Mouse (Mus musculus) lung, embryonic 16.5 days (tissue): ENCODE measurements at regions not wholly inside any gene's neighbourhood (a gene's known extent, or its start where the extent isn't known, plus 50 kb on each side); places are given as distances from the start of the nearest gene placed in this dataset.

Source experiments
- ATAC-seq: fragments of 200-750 bp; cut with Nextera tagmentation; 2 replicates; pipeline ENCODE4 v1.8.0; 2017; ENCODE audit warnings: low read depth, mild to moderate bottlenecking, moderate library complexity
- H3K27ac ChIP-seq: fragments of 300-500 bp; sonication (generic); 2 replicates; pipeline ENCODE4 v1.5.1; 2014; ENCODE audit warnings: mild to moderate bottlenecking, control low read depth, low read length
- H3K27me3 ChIP-seq: fragments of 300-500 bp; sonication (generic); 2 replicates; pipeline ENCODE4 v1.6.1; 2014; ENCODE audit warnings: low read depth, low read length, mixed read lengths; ENCODE audit not compliant: control insufficient read depth, insufficient read depth
- H3K36me3 ChIP-seq: fragments of 300-500 bp; sonication (generic); 2 replicates; pipeline ENCODE4 v1.6.1; 2014; ENCODE audit warnings: low read length; ENCODE audit not compliant: control insufficient read depth, insufficient read depth
- H3K4me1 ChIP-seq: fragments of 300-500 bp; sonication (generic); replicated peaks from 2 replicates; pipeline ENCODE4 v1.6.1; 2014; ENCODE audit warnings: low read length, mixed read lengths; ENCODE audit not compliant: control insufficient read depth, insufficient read depth
- H3K4me2 ChIP-seq: fragments of 300-500 bp; sonication (generic); 2 replicates; pipeline ENCODE4 v1.6.1; 2014; ENCODE audit warnings: low read depth, low read length, control low read depth
- H3K4me3 ChIP-seq: fragments of 300-500 bp; sonication (generic); 2 replicates; pipeline ENCODE4 v1.5.1; 2014; ENCODE audit warnings: mild to moderate bottlenecking, low read length, control low read depth
- H3K9ac ChIP-seq: fragments of 300-500 bp; sonication (generic); 2 replicates; pipeline ENCODE4 v1.6.1; 2014; ENCODE audit warnings: low read length, control low read depth
- H3K9me3 ChIP-seq: fragments of 300-500 bp; sonication (generic); 2 replicates; pipeline ENCODE4 v1.6.1; 2016; ENCODE audit warnings: low read length; ENCODE audit not compliant: control insufficient read depth
- WGBS: fragments of 180-500 bp; shearing (Covaris S2); extraction: QIAGEN DNeasy Blood & Tissue Kit; methylation state at CpG from one replicate; pipeline ENCODE4 v1.1.7; 2014; 5-methylcytosine and 5-hydroxymethylcytosine counted together

- Histone ChIP-seq H3K4me1 (no peaks in the 10 kb centered on the region; the same call in none of the 2 replicates), H3K27me3 (no peaks in the 10 kb centered on the region), H3K36me3 (no peaks in the 10 kb centered on the region), H3K4me3 (no peak overlapping the region), H3K27ac (no peak overlapping the region), H3K9ac (no peak overlapping the region), H3K4me2 (no peak overlapping the region), H3K9me3 (no peaks in the 10 kb centered on the region)
- 28% methylated on average over 3 of the region's 3 CpGs for WGBS
- no peak for ATAC-seq
These were observed 81.8 kb upstream of the Pde3a start for GRCm38 (mm10) chr6:141167270-141167669.

GRCm38 (mm10) chr6:141168356-141168755 lies 80.7 kb upstream of the Pde3a start:
- Histone ChIP-seq H3K36me3 (no peaks in the 10 kb centered on the region), H3K9ac (no peak overlapping the region), H3K4me3 (no peak overlapping the region), H3K9me3 (no peaks in the 10 kb centered on the region), H3K4me2 (no peak overlapping the region), H3K27me3 (no peaks in the 10 kb centered on the region), H3K27ac (peak overlapping the region; percentile 61; the same call in 1 of the 2 replicates), H3K4me1 (no peaks in the 10 kb centered on the region; the same call in none of the 2 replicates)
- peak; percentile 71; the same call in 1 of the 2 replicates for ATAC-seq
- 8% methylated on average over 3 of the region's 3 CpGs for WGBS

GRCm38 (mm10) chr6:141183782-141184181 lies 65.3 kb upstream of the Pde3a start:
- Histone ChIP-seq H3K4me1 (no peaks in the 10 kb centered on the region), H3K9ac (no peak overlapping the region), H3K9me3 (no peaks in the 10 kb centered on the region), H3K4me3 (no peak overlapping the region), H3K27me3 (no peaks in the 10 kb centered on the region), H3K4me2 (no peak overlapping the region), H3K36me3 (no peaks in the 10 kb centered on the region), H3K27ac (no peak overlapping the region)
- ATAC-seq: no peak
- 70% methylated on average over 1 of the region's 1 CpGs for WGBS

GRCm38 (mm10) chr6:141188036-141188435 lies 61.0 kb upstream of the Pde3a start:
- H3K4me3 ChIP-seq: no peak overlapping the region
- no peak overlapping the region for H3K27ac ChIP-seq
- ATAC-seq: no peak
- WGBS: 17% methylated on average over 3 of the region's 3 CpGs
- no peaks in the 10 kb centered on the region for H3K9me3 ChIP-seq
- no peaks in the 10 kb centered on the region for H3K36me3 ChIP-seq
- no peak overlapping the region for H3K4me2 ChIP-seq
- H3K4me1 ChIP-seq: no peaks in the 10 kb centered on the region
- no peak overlapping the region for H3K9ac ChIP-seq
- no peaks in the 10 kb centered on the region for H3K27me3 ChIP-seq

- WGBS: 79% methylated on average over 5 of the region's 5 CpGs
These were observed 60.0 kb upstream of the Pde3a start for GRCm38 (mm10) chr6:141189093-141189492.

GRCm38 (mm10) chr6:141189701-141190100 lies 59.4 kb upstream of the Pde3a start:
- Histone ChIP-seq H3K9ac (no peak overlapping the region), H3K9me3 (no peaks in the 10 kb centered on the region), H3K27me3 (no peaks in the 10 kb centered on the region), H3K27ac (no peak overlapping the region), H3K4me1 (no peaks in the 10 kb centered on the region), H3K4me3 (no peak overlapping the region), H3K4me2 (no peak overlapping the region), H3K36me3 (no peaks in the 10 kb centered on the region)
- ATAC-seq: no peak
- WGBS: 78% methylated on average over 3 of the region's 3 CpGs

More at GRCm38 (mm10) chr6:141189093-141189492, 60.0 kb upstream of the Pde3a start:
- no peak overlapping the region for H3K9ac ChIP-seq
- no peak for ATAC-seq
- H3K36me3 ChIP-seq: no peaks in the 10 kb centered on the region
- no peak overlapping the region for H3K27ac ChIP-seq
- H3K9me3 ChIP-seq: no peaks in the 10 kb centered on the region
- no peaks in the 10 kb centered on the region for H3K4me1 ChIP-seq
- H3K27me3 ChIP-seq: no peaks in the 10 kb centered on the region
- H3K4me2 ChIP-seq: no peak overlapping the region
- no peak overlapping the region for H3K4me3 ChIP-seq

- Histone ChIP-seq H3K4me2 (no peak overlapping the region), H3K4me1 (no peaks in the 10 kb centered on the region), H3K27me3 (no peaks in the 10 kb centered on the region), H3K36me3 (no peaks in the 10 kb centered on the region), H3K9ac (no peak overlapping the region), H3K4me3 (no peak overlapping the region), H3K27ac (no peak overlapping the region), H3K9me3 (no peaks in the 10 kb centered on the region)
- 82% methylated on average over 5 of the region's 5 CpGs for WGBS
- ATAC-seq: no peak
These were observed 58.7 kb upstream of the Pde3a start for GRCm38 (mm10) chr6:141190383-141190782.

GRCm38 (mm10) chr6:141197501-141197900 lies 51.6 kb upstream of the Pde3a start:
- Histone ChIP-seq H3K9ac (no peak overlapping the region), H3K4me2 (no peak overlapping the region), H3K27me3 (no peaks in the 10 kb centered on the region), H3K4me3 (no peak overlapping the region), H3K4me1 (no peaks in the 10 kb centered on the region), H3K9me3 (no peaks in the 10 kb centered on the region), H3K27ac (no peak overlapping the region), H3K36me3 (no peaks in the 10 kb centered on the region)
- 89% methylated on average over 4 of the region's 4 CpGs for WGBS
- no peak for ATAC-seq
